Mouse (Mus musculus) regulatory T cell (primary cell): ENCODE results near the gene Sppl2c.
"Not testable (repeated sequence)": the region's sequence is repeated elsewhere in the genome, so short reads cannot be mapped to it uniquely, and the experiment has no call there.

Source experiments
- in situ Hi-C: fragments of 300-600 bp; cut with MboI, MseI; formaldehyde crosslinking; loops from one replicate; pipeline ENCODE4 v1.15.1; 2025; ENCODE audit warnings: high pct_unique_total_duplicates

Gene Sppl2c

GRCm38 (mm10) chr11:104195791-104196190 lies 9.7 kb downstream of the Sppl2c start:
- in situ Hi-C loops = no loop called here

GRCm38 (mm10) chr11:104197861-104198260 lies 11.7 kb downstream of the Sppl2c start:
- in situ Hi-C loops = no loop called here

- in situ Hi-C loops = no loop called here
These were observed 17.1 kb downstream of the Sppl2c start for GRCm38 (mm10) chr11:104203271-104203670.

- in situ Hi-C loops = no loop called here
These were observed 20.4 kb downstream of the Sppl2c start for GRCm38 (mm10) chr11:104206573-104206972.

- in situ Hi-C loops = no loop called here
These were observed 22.9 kb downstream of the Sppl2c start for GRCm38 (mm10) chr11:104209041-104209440.

- in situ Hi-C loops = no loop called here
These were observed 25.1 kb downstream of the Sppl2c start for GRCm38 (mm10) chr11:104211251-104211650.

- in situ Hi-C loops = not testable (repeated sequence)
These were observed 28.0 kb downstream of the Sppl2c start for GRCm38 (mm10) chr11:104214128-104214527.

- in situ Hi-C loops = no loop called here
These were observed 31.9 kb downstream of the Sppl2c start for GRCm38 (mm10) chr11:104218075-104218474.

GRCm38 (mm10) chr11:104220291-104220690 lies 34.2 kb downstream of the Sppl2c start:
- in situ Hi-C loops = no loop called here

GRCm38 (mm10) chr11:104221751-104222150 lies 35.6 kb downstream of the Sppl2c start:
- in situ Hi-C loops = no loop called here

- in situ Hi-C loops = no loop called here
These were observed 37.2 kb downstream of the Sppl2c start for GRCm38 (mm10) chr11:104223301-104223700.

GRCm38 (mm10) chr11:104229391-104229790 lies 43.3 kb downstream of the Sppl2c start:
- in situ Hi-C loops = no loop called here

- in situ Hi-C loops = no loop called here
These were observed 44.1 kb downstream of the Sppl2c start for GRCm38 (mm10) chr11:104230066-104230778.

- in situ Hi-C loops = no loop called here
These were observed 45.1 kb downstream of the Sppl2c start, which contains the start of gene Mapt for GRCm38 (mm10) chr11:104231041-104231911. Gene Mapt (plus strand): TSS chr11:104231390.

- in situ Hi-C loops = no loop called here
These were observed 46.3 kb downstream of the Sppl2c start for GRCm38 (mm10) chr11:104232141-104233061.

- in situ Hi-C loops = no loop called here
These were observed 47.0 kb downstream of the Sppl2c start for GRCm38 (mm10) chr11:104233101-104233500.

- in situ Hi-C loops = no loop called here
These were observed 47.6 kb downstream of the Sppl2c start for GRCm38 (mm10) chr11:104233574-104234206.

- in situ Hi-C loops = no loop called here
These were observed 48.6 kb downstream of the Sppl2c start for GRCm38 (mm10) chr11:104234680-104235079.

GRCm38 (mm10) chr11:104235881-104236280 lies 49.8 kb downstream of the Sppl2c start:
- in situ Hi-C loops = no loop called here

GRCm38 (mm10) chr11:104237226-104237625 lies 51.1 kb downstream of the Sppl2c start:
- in situ Hi-C loops = no loop called here
